Mouse (Mus musculus): Measurements from ENCODE around the gene Cnot6l.

Gene Cnot6l

DNA sequence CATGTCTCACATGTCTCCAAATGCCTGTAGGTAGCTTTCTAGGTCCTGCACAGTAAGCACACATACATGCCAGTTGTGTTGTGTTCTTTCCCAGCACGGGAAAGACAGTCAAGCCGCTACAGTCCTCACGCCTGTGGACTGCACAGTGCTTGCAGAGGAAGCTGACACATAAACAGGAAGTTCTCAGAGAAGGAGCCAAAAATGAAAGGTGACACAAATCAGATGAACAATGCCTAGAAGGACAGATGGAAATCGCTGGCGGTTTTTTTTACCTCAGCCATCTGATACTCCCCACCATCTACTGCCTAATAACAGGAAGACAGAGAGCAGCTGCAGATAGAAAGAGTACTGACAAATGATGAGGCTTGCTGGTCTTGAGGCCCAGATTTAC lies at the start of gene Cnot6l:
Cnot6l (minus strand) TSS at position 151 of the 391 bp plus-strand sequence.
- peak; percentile 52 for DNase-seq (ENCODE audit: low read depth, low spot score)

DNA sequence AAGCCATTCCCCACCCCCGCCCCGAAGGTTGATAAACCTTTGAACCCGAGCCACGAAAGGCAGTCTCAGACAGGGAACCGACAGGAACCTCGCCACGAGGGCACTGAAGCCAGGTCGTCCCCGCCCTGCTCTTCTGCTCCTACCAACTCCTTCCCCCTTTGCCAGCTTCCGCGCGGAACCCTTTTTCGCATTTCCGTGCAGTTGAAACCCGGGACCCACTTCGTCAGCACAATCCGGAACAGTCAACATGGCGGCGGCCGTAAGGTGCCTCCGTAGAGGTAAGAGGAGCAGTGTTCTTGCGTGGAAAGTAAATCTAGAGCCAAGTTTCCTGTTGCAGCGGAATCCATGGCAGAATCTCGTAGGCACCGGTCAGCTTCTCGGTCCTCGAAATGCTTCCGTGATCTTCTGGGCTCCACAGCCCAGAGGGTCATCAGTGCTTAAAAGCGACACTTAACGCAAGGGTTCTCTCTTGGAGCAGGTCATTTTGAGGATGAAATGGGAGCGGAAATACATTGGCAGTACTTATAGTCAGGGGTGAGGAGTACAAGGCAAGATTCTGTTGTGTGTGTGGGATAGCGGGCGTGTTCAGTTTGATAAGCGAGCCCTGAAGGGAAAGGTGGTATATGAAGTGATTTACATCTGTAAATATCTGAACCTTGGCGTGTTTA lies 46.1 kb upstream of the Cnot6l start:
- DNase-seq (ENCODE audit: low read depth, low spot score) = peak; percentile 95

DNA sequence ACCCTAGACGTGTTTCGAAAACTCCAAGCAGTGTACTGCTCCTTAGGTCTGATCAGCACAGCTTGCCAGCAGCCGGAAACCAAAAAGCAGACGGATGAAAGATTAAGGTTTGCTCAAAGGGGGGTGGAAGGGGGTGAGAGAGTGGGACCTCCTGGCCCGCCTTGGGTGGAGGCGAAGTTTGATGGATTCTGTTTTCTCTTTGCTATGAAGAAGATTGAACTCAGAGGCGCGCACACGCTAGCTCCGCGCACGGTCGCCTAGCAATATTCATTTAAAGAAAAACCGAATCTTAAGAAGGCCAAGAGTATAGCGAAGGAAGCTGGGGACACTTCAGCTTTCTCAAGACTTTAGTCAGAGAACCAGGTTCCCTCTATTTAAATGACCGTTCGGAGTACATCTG lies 45.5 kb upstream of the Cnot6l start, which contains the start of gene Mrpl1:
Mrpl1 (plus strand) TSS at position 35 of the 400 bp plus-strand sequence.
- peak; percentile 68 for DNase-seq (ENCODE audit: low read depth, low spot score)

DNA sequence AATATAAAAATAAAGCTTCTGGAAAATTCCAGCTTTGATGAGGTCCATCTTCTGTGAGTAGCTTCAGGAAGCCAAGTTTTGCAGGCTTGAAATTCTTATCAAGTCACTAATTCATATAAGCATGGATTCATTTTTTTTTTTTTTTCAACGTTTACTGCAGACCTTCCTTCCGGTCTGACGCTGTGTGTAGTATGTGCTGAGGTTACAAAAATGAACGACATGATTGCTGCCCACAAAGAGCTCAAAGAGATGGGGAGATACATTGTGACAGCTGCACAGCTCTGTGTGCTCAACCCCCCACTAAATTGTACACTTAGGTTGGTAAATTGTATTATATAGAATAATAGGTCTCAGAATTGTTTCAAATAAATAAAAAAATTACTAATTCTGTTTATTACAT lies 44.6 kb upstream of the Cnot6l start:
- peak; percentile 40 for DNase-seq (ENCODE audit: low read depth, low spot score)

DNA sequence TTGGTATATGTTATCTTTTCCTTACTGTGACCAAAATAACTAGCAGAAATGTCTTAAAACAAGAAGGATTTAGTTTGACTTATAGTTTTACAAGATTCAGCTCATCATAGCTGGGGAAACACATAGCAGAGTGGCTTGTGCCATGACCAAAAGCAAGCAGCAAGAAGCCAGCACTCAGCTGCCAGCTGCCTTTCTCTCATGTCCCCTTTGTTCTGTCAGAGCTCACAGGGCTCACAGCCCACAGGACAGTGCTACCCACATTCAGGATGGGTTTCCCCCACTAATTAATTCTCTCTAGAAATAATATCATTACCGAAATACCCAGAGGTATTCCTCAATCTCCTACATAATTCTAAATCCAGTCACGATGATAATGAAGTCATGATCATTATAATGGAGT lies 43.6 kb upstream of the Cnot6l start:
- no peak for DNase-seq (ENCODE audit: low read depth, low spot score)

DNA sequence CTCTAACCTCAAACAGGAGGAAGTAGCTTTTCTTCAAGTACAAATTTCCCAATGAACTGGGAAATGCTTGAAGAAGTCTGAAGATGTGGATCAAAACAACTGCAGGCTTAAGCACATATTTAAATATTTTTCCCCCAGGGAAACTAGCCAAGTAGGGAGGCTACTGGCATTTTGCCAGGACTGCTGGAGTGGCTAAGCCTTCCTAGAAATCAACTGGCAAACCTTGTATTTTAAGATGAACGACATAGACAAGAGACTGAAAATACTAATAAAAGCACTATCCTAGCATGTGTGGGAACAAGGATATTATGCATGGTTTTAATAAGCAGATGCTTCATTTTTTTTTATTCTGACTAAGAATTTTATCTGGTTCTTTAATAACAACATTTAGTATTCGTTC lies 42.9 kb upstream of the Cnot6l start:
- DNase-seq (ENCODE audit: low read depth, low spot score) = peak; percentile 60

DNA sequence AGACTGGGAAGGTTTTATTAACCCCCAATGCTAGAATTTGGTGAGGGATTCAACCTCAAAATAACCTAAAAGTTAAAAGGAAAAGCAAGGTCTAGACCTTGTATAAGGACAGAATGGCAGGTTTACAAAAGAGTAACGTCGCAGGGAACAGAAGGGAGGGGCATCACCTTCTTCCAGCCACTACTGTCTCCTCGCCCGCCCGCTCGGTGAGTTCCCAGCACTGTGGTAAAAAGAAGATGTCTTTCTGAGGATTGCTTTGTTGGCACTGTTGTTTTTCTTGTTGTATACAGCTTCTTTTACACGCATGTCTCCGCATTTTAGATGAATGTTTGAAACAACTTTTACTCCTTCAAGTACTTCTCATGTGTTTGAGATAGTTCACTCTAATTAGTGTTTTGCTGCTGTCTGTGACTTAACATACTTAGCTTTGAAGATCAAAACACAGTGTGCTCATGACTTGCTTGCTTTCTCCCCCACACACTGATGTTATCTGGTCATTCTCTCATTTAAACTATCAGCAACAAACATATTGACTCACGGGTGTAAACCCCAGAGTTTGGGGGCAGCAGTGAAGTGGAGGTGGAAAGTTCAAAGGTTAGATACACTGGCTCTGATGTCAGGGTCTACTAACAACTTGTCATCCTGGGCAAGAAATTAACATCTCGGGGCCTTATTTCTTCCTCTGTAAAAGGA lies 37.6 kb upstream of the Cnot6l start:
- no peak for DNase-seq (ENCODE audit: low read depth, low spot score)

DNA sequence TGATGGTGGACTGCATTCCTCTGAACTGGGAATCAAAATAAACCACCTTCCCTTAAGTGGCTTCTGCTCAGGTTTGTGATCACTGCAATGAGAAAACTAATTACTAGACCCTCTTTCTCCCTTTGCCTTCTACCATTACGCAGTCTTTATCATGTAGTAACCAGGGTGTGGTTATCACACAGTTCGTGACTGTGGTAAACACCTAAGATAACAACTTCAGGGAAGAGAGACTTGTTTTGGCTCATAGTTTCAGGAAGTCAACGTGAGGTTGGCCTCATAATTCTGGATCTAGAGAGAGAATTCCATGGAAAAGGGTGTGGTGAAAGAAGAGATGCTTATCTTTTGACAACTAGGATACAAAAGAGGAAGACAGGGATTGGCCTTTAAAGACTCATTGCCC lies 36.3 kb upstream of the Cnot6l start:
- no peak for DNase-seq (ENCODE audit: low read depth, low spot score)

DNA sequence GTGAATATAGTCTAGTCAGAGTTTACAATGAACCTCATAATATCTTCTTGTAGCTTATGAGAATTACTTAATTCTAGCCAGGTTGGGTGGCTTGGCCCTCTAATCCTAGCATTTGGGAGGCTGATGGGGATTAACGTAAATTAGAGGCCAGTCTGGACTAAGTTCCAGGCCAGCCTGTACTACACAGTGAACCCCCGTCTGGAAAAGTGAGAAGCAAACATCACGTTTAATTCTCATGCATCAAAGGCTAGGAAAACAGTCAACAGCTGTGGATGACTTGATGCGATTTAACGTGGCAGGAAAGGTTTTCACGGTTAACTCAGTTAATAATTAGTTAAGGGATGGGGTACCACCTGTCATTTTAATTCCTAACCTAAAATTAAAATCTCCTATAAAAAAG lies 34.3 kb upstream of the Cnot6l start:
- no peak for DNase-seq (ENCODE audit: low read depth, low spot score)

DNA sequence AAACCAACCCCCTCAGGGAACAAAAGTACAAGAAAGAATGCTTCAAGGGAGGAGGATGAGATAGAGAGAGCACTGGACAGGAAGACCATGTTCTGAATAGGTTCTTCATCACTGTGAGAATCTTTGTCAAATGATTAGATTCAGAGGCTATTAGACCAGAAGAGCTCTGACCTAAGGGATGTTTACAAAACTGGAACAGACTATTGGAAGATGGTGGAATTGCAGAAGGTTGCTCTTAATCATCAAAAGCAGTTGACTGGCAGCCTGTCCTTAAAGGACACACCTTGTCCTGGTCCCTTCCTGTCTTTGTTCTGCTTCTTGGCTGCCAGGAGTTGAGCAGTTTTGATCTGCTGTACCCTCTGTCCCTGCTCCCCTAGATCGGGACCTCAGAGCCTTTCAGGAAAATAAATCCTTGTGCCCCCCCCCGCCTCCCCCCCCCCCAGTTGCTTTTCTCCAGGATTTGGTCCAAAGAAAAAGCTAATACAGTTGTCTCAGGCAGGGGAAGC lies 32.6 kb upstream of the Cnot6l start:
- no peak for DNase-seq (ENCODE audit: low read depth, low spot score)

DNA sequence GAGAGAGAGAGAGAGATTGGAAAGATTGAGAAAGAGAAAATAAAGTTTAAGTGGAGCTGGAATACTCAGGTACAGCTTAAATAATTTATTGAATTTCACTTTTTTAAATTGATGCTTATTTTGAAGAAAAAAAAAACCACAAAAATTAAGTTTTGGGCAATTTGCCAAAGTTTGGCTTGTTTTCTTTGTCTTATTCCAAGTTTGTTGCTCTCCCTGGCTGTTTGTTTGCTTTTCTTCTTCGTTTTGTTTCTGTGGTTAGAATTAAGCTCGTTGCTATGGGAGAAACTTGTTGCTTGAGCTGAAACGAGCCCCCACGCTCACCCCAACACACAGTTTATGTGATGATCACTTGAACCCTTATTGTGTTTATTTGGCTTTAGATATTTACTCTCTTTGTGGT lies 27.3 kb upstream of the Cnot6l start:
- DNase-seq (ENCODE audit: low read depth, low spot score) = no peak

DNA sequence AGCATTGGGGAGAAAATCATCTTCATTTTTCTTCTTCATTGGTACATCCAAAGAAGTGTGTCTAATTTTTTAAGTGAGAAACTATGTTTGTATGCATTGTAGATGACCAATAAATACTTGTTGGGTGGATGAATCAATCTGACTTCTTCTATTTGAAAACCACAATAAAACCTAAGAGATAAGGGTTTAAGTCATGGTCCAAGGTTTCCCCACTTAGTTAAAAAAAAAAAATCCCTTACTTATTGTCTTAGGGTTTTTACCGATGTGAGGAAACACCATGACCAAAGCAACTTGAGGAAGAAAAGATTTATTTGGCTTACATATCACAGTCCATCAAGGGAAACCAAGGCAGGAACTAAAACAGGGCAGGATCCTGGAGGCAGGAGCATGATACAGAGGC lies 25.8 kb upstream of the Cnot6l start:
- DNase-seq (ENCODE audit: low read depth, low spot score) = no peak

DNA sequence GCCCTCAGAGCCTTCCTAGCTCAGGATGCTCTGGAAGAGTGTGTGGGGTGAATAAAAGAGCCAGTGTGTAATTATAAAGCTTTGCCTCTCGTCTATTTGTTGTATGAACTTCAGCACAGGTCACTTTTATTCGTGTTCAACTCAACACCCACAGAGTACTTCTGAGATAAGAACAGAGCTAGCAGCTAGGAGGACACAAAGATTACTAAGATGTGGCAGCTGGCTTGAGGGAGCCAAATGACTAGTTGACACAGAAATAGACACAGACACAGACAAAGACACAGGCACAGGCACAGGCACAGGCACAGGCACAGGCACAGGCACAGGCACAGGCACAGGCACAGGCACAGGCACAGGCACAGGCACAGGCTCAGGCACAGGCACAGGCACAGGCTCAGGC lies 20.0 kb upstream of the Cnot6l start:
- DNase-seq (ENCODE audit: low read depth, low spot score) = no peak

DNA sequence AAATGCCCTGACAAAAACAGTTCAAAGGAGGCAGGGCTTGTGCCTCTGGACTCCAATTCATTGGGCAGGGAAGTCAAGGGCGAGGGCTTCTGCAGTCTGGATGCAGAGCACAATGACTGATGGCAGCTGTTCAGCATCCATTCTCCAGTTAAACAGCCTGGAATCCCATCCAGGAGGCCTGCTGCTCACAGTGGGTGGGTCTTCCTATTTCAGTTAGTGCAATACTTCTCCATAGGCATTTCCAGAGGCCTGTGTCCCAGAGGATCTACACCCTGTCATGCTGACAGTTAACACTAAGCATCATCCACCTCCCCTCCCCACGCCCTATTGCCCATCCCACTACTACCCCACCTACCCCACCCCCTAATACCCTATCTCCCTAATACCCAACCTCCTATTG lies 19.2 kb upstream of the Cnot6l start:
- no peak for DNase-seq (ENCODE audit: low read depth, low spot score)

DNA sequence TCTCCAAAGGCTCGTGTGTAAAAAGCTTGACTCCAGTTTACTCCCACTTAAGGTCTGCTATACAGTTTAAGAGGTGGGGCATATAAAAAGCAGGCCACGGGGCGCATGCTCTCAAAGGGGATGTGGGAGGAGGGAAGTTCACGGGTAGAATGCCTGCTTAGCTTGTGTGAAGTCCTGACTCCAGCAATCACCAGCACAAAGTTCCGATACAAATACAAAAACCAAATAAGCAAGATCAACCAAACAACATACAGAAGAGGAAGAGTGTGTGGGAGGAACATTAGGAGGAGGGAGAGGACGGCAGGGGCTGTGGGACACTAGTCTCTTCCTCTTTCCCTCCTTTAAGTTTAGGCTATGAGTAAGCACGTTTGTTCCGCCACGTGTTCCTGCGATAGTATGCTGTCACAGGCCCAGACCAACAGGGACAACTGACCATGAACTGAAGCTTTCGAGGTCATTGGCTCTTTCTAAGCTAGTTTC lies 12.9 kb upstream of the Cnot6l start:
- DNase-seq (ENCODE audit: low read depth, low spot score) = no peak

DNA sequence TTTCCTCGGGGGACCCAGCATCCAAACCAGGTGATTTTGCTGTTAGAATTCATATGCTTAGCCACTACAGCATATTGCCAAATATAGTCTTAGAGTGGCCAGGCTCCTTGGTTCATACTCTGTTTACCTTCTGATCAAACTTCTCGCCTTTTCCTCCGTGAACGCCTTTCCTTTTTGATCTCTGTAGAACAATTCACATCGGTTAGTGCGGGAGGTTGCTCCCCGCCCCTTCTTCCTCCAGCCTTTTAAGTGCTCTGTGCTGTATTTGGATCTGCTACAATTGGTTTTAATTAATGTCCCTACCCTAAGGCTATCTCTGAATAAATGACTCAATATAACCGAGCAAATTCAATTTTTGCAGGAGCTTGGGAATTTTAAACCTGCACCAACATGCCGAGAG lies 12.2 kb upstream of the Cnot6l start:
- DNase-seq (ENCODE audit: low read depth, low spot score) = no peak

DNA sequence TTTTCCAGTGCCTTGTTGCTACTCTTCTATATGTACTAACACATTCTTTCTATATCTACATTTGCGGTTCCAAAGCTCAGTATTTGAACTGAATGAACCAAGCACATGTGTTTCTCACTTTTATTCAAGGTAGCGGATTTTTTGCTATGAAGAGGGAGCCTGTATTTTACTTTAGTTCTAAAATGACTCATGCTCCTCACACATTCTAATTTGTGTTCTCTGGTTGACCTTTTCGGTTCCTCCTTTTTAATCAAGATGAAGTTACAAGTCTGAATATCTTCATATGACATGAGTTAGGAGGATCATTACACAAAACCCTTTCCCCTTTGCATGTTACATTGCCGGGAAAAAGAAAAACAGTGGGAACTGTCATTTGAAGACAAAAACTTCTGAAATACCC lies 7.8 kb upstream of the Cnot6l start:
- no peak for DNase-seq (ENCODE audit: low read depth, low spot score)

DNA sequence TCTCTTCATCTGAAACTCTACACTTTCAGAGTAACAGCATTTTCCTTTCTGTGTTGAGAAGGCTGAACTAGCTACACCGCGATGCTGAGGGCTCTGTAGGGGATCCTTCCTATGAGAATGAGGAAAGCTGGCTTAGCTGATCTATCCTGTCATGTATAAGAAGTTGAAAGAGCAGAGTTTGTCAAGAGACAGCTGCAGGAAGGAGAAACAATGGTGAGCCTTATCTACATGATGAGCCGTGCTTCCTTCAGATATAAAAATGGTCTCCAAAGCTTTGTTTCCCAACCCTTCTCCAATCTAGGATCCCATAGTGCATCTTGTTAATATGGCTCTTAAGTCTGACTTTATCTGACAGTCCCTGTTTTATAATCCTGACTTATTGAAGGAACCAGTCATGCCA lies 6.5 kb upstream of the Cnot6l start:
- no peak for DNase-seq (ENCODE audit: low read depth, low spot score)

DNA sequence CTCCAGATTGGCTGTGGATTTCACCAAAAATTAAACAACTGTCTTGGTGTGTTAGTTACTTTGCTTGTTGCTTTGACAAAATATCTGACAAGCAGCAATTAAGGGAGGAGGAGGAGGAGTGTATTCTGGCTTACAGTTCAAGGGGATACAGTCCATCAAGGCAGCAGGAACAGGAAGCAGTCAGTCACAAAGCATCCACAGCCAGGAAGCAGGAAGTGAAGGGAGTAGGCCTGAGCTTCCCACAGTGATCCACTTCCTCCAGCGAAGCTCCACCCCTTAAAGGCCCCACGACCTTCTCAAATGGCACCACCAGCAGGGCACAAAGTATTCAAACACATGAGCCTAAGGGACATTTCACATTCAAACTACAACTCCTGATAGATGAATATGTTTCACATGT lies 2.8 kb upstream of the Cnot6l start:
- DNase-seq (ENCODE audit: low read depth, low spot score) = peak; percentile 12

DNA sequence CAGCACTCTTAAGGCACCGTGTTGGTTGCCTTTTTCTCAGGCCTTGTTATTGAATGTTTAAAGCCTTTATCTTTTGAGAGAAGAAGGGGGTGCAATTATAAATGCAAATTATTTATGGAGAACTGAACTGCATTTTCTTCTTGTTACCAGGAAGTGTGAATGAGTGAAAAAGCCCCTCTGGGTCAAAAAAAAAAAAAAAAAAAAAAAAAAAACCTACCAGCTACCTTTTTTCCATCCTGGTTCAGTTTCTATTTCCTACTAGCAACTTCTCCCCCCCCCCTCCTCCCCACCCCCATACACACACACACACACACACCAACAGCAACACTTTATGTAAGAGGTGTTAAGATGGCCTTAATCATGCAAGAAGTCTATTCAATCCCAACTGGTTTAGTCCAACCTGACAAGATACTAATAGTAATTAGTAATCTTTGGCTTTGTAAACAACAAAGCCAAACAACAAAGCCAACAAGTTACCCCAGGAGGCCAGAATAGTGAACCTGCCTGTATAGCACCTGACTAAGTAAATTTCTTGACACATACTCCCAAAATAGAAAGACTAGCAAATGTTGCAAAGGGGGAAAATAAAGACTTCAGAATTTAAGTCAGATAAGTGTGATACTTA lies 463 bp downstream of the Cnot6l start:
- no peak for DNase-seq (ENCODE audit: low read depth, low spot score)

DNA sequence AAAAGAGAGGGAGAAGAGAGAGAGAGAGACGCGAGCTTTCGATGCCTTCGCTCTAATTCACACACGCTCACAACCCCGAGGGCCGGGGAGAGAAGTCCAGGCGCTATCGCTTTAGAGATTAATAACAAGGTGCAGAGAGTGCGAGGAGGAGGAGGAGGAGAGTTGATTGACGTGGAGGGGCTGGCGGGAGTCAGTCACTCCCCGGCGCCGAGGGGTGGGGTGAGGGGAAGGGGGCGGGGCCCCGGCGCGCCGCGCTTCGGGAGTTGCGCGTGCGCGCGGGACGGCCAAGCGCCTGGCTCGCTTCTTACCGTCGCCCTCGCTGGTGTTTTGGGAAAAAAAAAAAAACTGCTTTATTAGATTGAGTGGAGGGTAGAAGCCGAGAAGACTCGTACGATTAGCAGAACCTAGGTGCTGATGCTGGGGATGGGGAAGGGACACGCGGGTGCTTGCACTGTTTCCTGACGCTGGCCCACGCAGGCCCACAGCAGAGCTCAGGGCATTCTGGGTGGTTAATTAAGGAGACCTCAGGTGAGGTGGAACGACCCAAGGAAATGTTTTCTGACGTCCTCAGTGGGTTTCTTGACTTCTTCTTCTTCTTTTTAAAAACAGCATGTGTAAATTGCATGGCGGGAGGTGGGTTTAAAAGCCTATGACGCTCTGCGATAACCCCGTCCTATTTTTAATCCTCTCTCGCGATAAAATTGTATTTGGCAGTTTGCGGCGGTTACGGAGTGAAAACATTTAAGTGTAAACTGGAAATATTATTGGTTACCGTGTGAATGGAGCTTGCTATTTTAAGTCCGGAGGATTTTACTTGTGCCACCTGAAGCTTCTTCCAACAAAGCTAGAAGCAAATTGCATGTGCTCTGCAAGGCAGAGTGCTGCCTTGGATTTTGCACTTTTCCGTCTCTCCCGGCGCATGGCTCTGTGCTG lies 1.3 kb downstream of the Cnot6l start:
- DNase-seq (ENCODE audit: low read depth, low spot score) = peak; percentile 85

Data from 3T3-L1 (cell line).